Mouse (Mus musculus): Measurements from ENCODE around the gene Naaladl1.

DNA sequence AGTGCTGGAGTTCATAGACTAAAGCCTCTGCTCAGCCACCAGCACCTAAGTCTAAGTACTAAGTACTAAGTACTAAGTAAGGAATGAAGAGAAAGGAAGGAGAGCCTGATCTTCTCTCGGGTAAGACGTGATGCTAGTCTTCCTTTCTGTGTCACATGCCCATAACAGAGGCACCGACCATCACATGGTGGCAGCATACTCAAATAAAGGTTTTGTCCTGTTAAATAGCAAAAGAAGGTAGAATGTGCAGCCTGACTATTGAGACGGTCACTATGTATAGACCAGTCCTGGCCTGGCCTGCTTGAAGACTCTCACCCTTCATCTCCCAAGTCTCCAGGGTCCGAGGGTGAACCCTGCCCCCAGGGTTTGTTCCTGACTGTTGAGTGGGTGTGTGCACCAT is 39.3 kb downstream of the Naaladl1 start:
- no peak for TF ChIP-seq CTCF (IDR thresholded peaks at IDR 0.05)
- TF ChIP-seq POLR2A (IDR thresholded peaks at IDR 0.05; ENCODE audit: insufficient read depth, low read depth, low read length) = no peak

All from heart, adult 2 months (tissue).